Mouse (Mus musculus) cerebellum, adult 2 months (tissue): ENCODE results near the gene Slc5a4b.

Source experiments
- CTCF ChIP-seq: fragments of 200-500 bp; IDR thresholded peaks from 2 replicates; pipeline ENCODE4 v1.5.1; 2011; ENCODE audit warnings: low read depth, mild to moderate bottlenecking, control low read depth, low read length, moderate library complexity, borderline replicate concordance; ENCODE audit not compliant: insufficient read depth
- POLR2A ChIP-seq: fragments of 200-500 bp; IDR thresholded peaks from 2 replicates; pipeline ENCODE4 v1.6.1; 2011; ENCODE audit warnings: low read length, control low read depth, borderline replicate concordance; ENCODE audit not compliant: insufficient read depth

- no peak for TF ChIP-seq POLR2A
- no peak for TF ChIP-seq CTCF
Observed at GRCm38 (mm10) chr10:76155911-76156310, 45.1 kb upstream of the Slc5a4b start.
